Mouse (Mus musculus): ENCODE data around the gene Myo1b. TPM values are rescaled to one million over a fixed set of nuclear protein-coding genes. Genes with fewer than 3 reads are reported as not detected.

Gene Myo1b
- polyA plus RNA-seq, 1 experiment, result 43.1 TPM

- DNase-seq (ENCODE audit: low read depth), result peak; percentile 14
Observed at GRCm38 (mm10) chr1:51849570-51850211, 66.2 kb downstream of the Myo1b start.

GRCm38 (mm10) chr1:51845264-51846036 is 70.4 kb downstream of the Myo1b start:
- DNase-seq (ENCODE audit: low read depth), result no peak

GRCm38 (mm10) chr1:51837845-51838623 is 77.8 kb downstream of the Myo1b start:
- DNase-seq (ENCODE audit: low read depth), result no peak

GRCm38 (mm10) chr1:51837311-51837710 is 78.6 kb downstream of the Myo1b start:
- DNase-seq (ENCODE audit: low read depth), result no peak

GRCm38 (mm10) chr1:51835795-51836194 is 80.1 kb downstream of the Myo1b start:
- no peak for DNase-seq (ENCODE audit: low read depth)

- DNase-seq (ENCODE audit: low read depth), result no peak
Observed at GRCm38 (mm10) chr1:51834072-51834471, 81.8 kb downstream of the Myo1b start.

- no peak for DNase-seq (ENCODE audit: low read depth)
Observed at GRCm38 (mm10) chr1:51829353-51829752, 86.5 kb downstream of the Myo1b start.

GRCm38 (mm10) chr1:51822531-51822930 is 93.3 kb downstream of the Myo1b start:
- no peak for DNase-seq (ENCODE audit: low read depth)

GRCm38 (mm10) chr1:51821701-51822495 is 94.0 kb downstream of the Myo1b start:
- no peak for DNase-seq (ENCODE audit: low read depth)

GRCm38 (mm10) chr1:51820520-51820919 is 95.4 kb downstream of the Myo1b start:
- no peak for DNase-seq (ENCODE audit: low read depth)

GRCm38 (mm10) chr1:51820013-51820441 is 95.8 kb downstream of the Myo1b start:
- no peak for DNase-seq (ENCODE audit: low read depth)

- no peak for DNase-seq (ENCODE audit: low read depth)
Observed at GRCm38 (mm10) chr1:51815636-51816035, 100.2 kb downstream of the Myo1b start.

GRCm38 (mm10) chr1:51814854-51815630 is 100.8 kb downstream of the Myo1b start:
- DNase-seq (ENCODE audit: low read depth), result no peak

- no peak for DNase-seq (ENCODE audit: low read depth)
Observed at GRCm38 (mm10) chr1:51808847-51809246, 107.0 kb downstream of the Myo1b start.

GRCm38 (mm10) chr1:51808228-51808627 is 107.6 kb downstream of the Myo1b start:
- DNase-seq (ENCODE audit: low read depth), result no peak

GRCm38 (mm10) chr1:51805040-51805610 is 110.7 kb downstream of the Myo1b start:
- no peak for DNase-seq (ENCODE audit: low read depth)

- no peak for DNase-seq (ENCODE audit: low read depth)
Observed at GRCm38 (mm10) chr1:51804296-51805039, 111.4 kb downstream of the Myo1b start.

- no peak for DNase-seq (ENCODE audit: low read depth)
Observed at GRCm38 (mm10) chr1:51798011-51798471, 117.8 kb downstream of the Myo1b start.

- no peak for DNase-seq (ENCODE audit: low read depth)
Observed at GRCm38 (mm10) chr1:51795586-51796309, 120.1 kb downstream of the Myo1b start.

All from gonadal fat pad, adult 2 months (tissue).